Mouse (Mus musculus): ENCODE results near the gene Gm614.

Gm614 gene

DNA sequence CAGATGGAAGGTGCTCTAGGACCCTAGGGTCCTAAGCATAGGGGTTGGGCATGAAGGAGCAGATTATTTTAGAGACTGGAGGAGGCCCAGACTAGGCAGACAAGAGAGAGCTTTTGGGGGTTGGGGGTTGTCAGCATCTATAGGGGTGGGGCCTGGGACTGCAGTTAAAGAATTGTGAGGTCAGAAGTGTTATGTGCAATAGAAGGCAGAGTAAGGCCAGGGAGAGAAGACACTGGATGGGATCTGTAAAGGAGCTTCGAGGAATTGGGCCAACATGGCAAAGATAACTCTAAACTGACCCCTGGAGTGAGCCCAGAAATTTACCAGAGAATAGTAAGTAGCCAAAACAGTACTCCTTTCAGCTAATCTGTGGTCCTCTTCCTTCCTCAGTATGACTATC lies at the start of gene Gm614:
Gene Gm614 (minus strand): TSS at position 101 of the 400 bp plus-strand sequence.
- DNase-seq (ENCODE audit: low read depth, low spot score) = no peak

DNA sequence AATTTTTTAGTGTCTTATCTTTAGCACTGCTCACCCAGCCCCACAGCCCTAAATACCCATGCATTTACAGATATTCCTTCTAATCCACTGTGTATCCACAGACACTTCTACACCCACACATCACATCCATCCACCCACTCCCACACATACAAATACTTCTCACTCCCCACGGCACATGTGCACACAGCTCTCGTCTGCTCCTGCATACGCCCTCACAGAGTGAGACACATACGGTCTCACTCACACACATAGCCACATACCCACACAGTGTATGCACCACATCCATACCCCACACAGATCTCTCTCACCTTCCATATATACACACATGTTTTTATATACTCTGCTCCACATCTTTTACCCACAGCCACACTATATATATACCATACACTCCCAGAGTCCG lies 45.5 kb upstream of the Gm614 start:
- DNase-seq (ENCODE audit: low read depth, low spot score) = no peak

DNA sequence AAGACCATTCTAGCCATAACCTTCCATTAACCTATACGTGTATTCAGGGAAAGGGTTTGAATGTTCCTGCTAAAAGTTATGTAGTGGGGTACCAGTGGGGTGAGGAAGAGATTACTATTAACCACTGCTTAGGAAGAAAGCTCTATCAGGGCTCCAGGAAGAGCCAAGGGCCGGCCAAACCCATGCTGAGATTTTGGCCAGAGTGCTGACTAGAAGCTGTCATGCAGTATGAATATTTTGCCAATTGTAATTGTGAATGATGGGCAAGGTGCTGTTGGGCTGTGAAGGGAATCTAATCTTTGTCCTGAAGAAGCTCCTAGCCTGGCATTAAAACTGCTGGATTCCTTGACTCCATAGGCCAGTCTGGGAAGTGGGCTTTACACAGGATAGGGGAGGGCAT lies 40.9 kb upstream of the Gm614 start:
- DNase-seq (ENCODE audit: low read depth, low spot score) = no peak

DNA sequence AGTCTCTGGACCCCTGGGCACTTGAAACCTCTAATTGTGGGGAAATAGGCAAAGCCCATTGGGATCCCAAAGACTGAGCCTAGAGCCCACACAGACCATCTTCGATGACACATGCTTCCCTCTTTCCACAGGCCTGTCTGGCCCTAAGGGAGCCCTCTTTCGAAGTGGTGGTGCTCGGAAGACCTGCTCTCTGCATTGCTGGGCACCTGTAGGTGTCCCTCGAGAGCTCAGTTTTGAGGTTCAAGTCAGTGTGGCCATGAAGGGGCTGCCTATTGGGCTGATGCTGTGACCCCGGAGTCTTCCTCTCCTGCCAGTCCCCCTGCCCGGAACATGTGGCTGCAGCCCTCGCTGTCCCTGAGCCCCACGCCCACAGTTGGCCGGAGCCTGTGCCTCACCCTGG lies 37.9 kb upstream of the Gm614 start:
- DNase-seq (ENCODE audit: low read depth, low spot score) = no peak

DNA sequence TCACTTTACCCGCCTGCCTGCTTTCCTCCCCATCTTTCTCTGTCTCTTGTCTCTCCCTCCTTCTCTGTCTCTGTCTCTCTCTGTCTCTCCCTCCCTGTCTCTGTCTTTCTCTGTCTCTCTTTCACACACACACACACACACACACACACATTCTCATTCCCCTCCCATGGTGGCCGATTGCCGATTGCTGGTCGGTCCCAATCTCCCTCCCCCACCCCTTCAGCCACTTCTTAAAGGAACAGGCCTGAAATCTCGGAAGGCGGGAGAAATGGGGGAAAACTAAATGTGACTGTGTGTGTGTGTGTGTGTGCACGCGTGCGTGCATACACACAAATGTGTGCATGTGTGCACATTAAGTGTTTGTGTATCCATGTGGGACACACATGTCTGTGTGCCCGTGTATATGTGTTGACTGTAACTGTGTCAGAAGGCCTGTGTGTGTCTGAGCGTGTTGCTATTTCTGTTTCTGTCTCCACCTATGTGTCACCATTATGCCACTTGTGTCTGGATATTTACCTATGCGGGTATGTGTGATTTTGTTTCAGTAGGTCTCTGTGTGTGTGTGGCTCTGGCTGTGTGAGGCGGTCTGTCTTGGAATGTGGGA lies 36.7 kb upstream of the Gm614 start:
- DNase-seq (ENCODE audit: low read depth, low spot score) = no peak

DNA sequence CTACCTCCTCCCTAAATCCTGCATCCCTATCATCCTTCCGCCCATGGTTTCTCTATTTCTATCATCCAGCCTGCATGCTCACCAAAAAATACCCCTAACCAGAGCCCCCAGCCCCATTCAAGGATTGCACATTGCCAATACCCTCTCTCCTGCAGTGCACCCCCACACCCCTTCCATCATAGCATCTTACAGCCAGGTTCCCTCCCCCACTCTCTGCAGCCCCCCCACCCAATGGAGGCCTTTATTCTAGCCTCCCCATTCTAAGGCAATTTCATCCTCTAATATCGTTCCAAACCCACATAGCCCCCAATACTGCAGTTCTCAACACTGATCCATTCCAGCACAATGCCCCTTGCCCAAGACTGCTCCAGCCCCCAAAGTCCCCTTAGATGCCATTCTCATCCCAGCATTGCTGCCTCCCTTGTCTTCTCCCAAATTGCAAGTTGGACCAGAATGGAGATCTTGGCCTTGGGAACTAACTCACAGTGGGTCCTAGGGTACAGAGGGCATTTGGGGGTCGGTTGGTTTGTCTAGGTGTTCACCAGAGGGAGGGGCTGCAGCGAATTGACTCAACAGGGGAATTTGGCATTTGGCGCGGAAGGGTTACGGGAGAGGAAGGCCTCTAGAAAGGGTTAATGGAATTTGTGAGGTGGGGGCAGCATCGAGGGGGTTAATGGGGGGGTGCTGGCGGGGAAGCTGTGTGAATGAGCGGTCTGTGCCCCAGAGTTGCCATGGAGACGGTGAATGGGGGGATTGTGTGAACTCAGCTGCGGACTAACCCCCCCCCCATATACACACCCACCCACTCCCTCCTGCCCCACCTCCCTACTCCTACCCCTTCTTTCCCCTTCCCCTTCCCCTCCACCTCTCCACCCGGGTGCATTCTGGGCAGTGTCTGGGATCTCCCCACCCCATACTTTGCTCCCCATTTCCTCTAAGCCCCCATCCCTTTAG lies 36.0 kb upstream of the Gm614 start:
- no peak for DNase-seq (ENCODE audit: low read depth, low spot score)

DNA sequence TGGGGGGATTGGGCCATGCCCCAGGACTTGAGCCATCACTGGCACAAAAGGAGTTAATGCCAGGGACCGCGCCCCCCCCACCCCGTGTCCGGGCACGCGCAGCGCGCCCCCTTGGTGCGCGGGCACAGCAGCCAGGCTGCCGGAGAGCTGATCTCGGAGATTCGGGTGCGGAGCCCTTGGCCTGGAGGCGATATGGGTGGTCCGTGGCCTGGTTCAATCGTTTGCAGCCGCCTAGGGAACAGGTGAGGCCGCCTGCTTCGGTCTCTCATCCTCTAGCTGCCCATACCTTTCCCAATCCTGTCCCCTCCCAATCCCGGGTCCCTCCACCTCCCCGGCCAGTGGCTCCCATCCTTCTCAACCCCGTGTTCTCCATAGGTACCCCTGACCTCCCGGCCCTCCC lies 35.3 kb upstream of the Gm614 start, which contains the start of gene Nlgn3:
Gene Nlgn3 (plus strand): TSS at position 114 of the 400 bp plus-strand sequence.
- DNase-seq (ENCODE audit: low read depth, low spot score) = no peak

DNA sequence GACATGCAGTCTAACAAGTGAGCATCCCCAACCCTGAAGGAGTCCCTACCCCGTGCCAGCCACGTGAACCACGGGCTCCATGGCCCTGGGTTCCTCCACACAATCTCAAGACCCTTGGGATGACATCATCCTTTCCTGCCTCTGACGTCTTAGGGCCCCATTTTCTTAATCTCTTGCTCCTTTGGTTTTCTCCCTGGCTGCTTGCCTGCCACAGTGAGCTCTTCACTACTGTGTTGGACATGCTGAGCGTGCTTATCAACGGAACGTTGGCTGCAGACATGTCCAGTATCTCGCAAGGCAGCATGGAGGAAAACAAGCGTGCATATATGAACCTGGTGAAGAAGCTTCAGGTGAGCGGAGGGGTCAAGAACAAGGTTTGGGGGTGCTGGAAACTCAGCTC lies 26.3 kb upstream of the Gm614 start:
- DNase-seq (ENCODE audit: low read depth, low spot score) = no peak

DNA sequence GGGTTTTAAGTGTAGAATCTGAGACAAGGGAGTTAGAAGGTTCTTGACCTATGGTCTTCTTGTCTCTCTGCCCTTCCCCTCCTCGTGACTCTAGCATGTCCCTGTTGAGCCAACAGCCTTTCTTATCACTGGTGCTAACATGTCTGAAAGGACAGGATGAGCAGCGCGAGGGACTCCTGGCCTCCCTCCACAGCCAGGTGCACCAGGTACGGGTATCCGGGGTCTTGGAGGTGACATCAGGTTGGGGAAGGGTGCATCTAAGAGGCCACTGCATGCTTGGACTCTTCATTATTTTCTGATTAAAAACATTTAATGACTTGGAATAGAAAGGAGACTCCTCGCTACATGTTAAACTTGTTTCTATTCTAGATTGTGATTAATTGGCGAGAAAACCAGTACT lies 25.2 kb upstream of the Gm614 start:
- DNase-seq (ENCODE audit: low read depth, low spot score) = no peak

DNA sequence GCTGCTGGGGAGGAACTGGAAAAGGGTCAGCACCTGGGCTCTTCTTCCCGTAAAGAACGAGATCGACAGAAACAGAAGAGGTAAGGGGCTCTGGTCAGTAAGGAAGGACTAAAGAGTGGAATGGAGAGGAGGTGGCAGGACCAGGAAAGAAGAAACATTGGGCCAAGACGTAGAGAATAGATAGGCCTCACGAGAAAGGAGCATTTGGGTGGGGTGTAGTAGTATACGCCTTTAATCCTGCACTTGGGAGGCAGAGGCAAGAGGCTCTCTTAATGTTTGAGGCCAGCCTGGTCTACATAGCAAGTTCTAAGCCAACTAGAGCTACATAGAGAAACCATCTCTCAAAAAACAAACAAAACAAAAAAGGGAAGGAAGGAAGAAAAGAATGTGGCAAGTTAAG lies 24.6 kb upstream of the Gm614 start:
- no peak for DNase-seq (ENCODE audit: low read depth, low spot score)

DNA sequence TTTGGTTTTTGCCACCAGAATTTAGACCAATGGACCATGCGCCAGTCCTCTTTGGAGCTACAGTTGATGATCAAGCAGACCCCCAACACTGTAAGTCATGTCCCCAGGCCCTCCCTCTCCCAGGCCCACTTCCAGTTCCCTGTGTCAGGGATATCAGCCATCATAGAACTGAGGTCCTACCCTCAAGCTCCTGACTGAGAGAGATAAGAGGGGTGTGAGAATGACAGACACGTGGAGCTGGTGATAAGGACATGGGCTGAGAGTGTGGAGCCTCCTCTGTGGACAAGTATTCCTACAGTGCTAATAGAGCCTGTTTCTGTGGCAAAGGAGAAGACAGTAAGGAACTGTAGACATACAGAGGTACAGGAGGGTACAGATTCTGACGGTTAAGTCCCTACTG lies 23.8 kb upstream of the Gm614 start:
- no peak for DNase-seq (ENCODE audit: low read depth, low spot score)

DNA sequence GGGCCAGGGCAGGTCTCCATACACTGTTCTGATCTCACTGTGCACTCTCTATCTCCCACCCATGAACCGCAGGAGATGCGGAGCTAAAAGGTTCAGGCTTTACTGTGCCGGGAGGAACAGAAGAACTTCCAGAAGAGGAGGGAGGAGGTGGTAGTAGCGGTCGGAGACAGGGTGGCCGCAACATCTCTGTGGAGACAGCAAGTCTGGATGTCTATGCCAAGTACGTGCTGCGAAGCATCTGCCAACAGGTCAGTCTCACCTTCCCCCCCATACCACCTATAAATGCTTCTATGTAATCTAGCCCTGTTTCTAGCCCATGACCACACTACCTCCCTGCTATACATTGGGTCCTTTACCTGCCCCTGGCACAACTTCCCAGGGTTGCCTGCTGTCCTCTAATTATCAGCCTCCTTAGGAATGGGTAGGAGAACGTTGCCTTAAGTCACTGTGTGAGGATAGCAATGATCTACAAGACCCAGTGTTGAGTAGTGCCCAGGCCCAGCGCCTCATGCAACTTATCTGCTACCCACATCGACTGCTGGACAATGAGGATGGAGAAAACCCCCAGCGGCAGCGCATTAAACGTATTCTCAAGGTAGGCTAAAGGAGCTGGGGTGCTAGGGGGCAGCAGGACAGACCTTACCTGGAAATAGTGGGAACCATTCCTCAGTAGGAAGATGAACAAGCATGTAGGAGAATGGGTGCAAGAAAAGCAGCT lies 22.3 kb upstream of the Gm614 start:
- no peak for DNase-seq (ENCODE audit: low read depth, low spot score)

DNA sequence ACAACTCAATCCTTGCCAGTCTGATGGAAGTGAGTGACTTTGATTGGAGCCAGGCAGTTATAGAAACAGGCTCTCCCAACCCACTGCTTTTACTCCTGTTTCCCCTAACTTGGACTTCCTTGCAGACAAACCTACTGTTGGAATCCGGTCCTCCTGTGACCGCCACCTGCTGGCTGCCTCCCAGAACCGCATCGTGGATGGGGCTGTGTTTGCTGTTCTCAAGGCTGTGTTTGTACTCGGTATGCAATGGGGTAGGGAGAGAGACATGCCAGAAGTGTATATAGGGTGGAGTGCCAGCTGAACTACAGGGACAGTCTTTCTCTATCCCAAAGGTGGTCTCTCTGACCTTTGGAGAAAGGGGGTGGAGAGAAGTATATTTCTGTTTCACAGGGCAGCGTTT lies 21.7 kb upstream of the Gm614 start:
- peak; percentile 63 for DNase-seq (ENCODE audit: low read depth, low spot score)

DNA sequence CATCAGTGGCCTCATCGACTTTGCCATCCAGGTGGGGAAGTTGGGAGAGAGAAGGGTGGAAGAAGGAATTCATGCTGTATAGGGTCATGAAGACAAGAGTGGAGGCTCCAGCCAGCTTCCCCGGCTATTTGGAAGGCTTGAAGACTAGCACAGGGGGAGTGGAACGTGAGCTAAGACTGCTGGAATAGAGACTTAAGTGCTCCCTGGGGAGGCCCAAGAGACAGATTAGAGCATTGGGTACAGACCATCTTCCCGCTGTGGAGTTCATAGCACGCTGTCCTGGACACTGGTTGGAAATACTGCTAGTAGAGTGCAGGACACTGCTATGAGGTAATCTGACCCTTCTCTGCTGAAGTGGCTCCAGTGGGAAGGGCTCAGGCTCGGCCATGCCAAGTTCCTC lies 19.0 kb upstream of the Gm614 start:
- no peak for DNase-seq (ENCODE audit: low read depth, low spot score)

DNA sequence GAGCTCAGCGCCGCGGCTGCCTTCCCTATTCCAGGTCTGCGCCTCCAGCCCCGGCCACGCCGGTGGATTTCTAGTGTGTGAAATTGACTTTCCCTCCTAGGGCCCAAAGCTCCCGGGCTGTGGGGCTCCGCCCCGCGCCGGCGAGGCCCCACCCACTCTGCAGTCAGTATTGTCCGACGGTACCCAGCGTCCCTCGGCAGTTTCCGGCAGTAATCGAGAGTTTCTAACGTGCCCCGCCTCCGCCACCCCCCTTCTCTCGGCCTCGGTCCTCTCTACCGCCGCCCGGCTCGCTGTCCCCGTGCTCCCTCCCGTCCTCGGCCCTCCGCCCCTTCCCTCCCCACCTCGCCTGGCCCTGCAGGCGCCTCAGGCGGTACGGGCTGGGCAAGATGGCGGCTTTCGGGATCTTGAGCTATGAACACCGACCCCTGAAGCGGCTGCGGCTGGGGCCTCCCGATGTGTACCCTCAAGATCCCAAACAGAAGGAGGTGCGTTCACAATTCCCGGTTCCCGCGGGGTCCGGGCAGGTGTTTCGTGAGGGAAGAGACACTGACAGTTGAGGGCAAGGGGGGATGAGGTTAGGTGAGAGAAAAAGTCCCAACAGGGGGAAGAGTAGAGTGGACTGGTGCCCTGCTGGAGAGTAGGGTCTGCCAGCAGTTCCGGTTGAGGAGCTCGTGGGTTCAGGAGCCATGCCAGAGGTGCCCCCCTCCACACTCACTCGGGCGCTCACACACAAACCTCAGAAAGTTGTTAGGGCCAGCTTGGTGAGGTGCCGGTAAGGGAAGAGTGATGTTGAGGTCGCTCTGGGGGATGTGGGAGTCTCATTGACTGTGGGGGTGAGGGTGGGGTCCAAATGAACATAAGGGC lies 10.3 kb upstream of the Gm614 start, which contains the start of gene Med12:
Gene Med12 (plus strand): TSS at position 156 of the 864 bp plus-strand sequence.
- DNase-seq (ENCODE audit: low read depth, low spot score) = peak; percentile 91

DNA sequence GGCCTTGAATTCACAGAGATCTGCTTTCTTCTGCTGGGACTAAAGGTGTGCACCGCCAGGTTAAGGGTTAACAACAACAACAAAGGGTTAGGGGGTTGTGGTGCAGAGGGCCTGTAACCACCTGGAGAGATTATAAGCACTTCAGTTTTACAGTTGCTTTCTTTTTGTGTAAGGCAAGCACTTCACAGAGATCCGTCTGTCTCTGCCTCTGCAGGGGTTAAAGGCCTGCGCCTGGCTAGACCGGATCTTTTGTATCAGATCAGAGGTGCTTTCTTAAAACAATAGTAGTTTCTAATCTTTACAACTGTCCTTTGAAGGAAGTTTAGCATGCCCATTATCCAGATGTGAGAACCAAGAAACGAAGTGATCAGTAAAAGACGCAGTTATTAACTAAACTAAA lies 9.6 kb upstream of the Gm614 start:
- peak; percentile 58 for DNase-seq (ENCODE audit: low read depth, low spot score)

DNA sequence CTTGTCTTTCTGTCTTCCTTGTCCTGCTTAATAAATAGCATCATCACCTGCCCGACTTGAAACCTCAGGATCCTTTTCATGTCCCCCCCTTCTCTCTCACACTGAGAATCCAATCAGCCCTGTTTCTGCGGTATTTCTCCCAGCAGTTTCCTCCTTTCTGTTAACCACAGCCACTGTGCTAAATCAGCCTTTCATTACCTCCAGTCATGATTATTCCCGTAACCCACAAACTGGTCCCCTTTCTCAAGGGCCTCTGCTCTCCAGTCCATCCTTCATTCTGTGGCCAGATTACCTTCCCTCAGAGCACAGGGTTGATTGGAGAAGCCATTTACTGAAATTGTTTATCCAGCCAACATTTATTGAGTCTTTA lies 4.9 kb upstream of the Gm614 start, which contains the start of gene Gm20489:
Gene Gm20489 (minus strand): TSS at position 269 of the 370 bp plus-strand sequence.
- peak; percentile 35 for DNase-seq (ENCODE audit: low read depth, low spot score)

DNA sequence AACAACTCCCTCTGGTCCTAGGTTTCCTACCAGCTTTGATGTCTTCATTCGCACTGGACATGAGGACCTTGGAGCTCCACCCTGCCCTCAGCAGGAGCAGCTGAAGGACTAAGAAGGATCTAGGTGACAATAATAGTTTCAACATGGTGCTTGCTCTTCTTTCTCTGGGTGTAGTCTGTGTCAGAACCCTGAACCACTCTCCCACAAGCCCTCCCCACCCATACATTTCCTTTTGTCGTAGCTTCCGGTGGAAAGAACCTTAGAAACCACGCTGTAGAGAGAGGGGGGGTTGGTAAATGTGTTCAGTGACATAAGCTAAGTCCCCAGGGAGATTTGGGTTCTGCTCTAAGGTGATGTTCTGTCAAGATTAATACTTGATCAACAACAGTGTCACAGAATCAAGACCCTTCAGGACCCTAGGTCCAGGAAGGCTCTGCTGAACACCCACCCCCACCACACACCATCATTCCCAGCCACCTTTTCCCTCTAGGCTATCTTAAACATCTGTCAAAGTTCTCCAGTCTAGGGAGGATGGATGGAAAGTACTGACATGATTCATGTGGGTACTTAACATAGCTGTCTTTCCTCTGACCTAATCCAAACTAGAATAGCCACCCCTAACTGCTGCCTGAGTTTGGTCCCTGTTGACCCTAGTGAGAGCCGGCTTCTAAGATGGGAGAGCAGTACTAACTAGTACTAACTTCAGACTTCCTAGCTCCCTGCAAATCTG lies 4.4 kb upstream of the Gm614 start, which contains the start of gene Il2rg:
Gene Il2rg (minus strand): TSS at position 231 of the 730 bp plus-strand sequence.
- peak; percentile 91 for DNase-seq (ENCODE audit: low read depth, low spot score)

DNA sequence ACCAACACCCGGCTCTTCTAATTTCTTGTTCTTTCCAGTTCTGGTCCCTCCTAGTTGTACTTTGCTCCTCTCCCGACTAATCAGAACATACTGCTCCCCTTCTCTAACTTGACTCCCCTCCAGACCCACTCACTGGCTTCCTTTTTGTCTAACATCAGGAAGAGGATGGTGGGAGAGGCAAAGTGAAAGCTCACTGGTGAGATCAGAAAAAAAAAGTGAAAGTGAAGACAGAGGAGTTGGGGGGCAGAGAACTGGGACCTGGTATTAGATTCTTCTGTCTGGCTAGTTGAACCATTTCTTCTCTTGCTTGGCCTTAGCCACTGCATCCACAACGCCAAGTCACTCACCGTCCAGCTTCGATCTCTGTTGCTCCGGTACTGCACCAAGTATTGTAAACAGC lies 2.8 kb upstream of the Gm614 start:
- peak; percentile 38 for DNase-seq (ENCODE audit: low read depth, low spot score)

Measured in CD4-positive helper T cell, adult 2 months (primary cell).